Mouse (Mus musculus): ENCODE measurements at regions not wholly inside any gene's neighbourhood (a gene's known extent, or its start where the extent isn't known, plus 50 kb on each side); places are given as distances from the start of the nearest gene placed in this dataset.

GRCm38 (mm10) chr9:61756801-61757342 lies 157.5 kb downstream of the Rplp1 start:
- TF ChIP-seq CTCF (IDR thresholded peaks at IDR 0.05; ENCODE audit: borderline replicate concordance, extremely low read depth, insufficient read depth, insufficient read length) (no peak), POLR2A (IDR thresholded peaks at IDR 0.05; ENCODE audit: borderline replicate concordance, extremely low read depth, insufficient read depth, insufficient read length, poor library complexity, severe bottlenecking) (no peak)

Data from brain, embryonic 14.5 days (tissue).